Mouse (Mus musculus) hindbrain, embryonic 15.5 days (tissue): ENCODE measurements at regions not wholly inside any gene's neighbourhood (a gene's known extent, or its start where the extent isn't known, plus 50 kb on each side); places are given as distances from the start of the nearest gene placed in this dataset.

ENCODE experiments used
- ATAC-seq: fragments of 200-750 bp; cut with Nextera tagmentation; 2 replicates; pipeline ENCODE4 v1.8.0; 2017; ENCODE audit warnings: low read depth, moderate number of reproducible peaks, moderate TSS enrichment; ENCODE audit not compliant: low FRiP score
- H3K27ac ChIP-seq: fragments of 300-500 bp; sonication (generic); replicated peaks from 2 replicates; pipeline ENCODE4 v1.5.1; 2015; ENCODE audit warnings: mild to moderate bottlenecking, inconsistent platforms
- H3K27me3 ChIP-seq: fragments of 300-500 bp; sonication (generic); 2 replicates; pipeline ENCODE4 v1.6.1; 2015; ENCODE audit warnings: control low read depth, inconsistent platforms
- H3K36me3 ChIP-seq: fragments of 300-500 bp; sonication (generic); 2 replicates; pipeline ENCODE4 v1.6.1; 2015; ENCODE audit warnings: control low read depth, inconsistent platforms
- H3K4me1 ChIP-seq: fragments of 300-500 bp; sonication (generic); replicated peaks from 2 replicates; pipeline ENCODE4 v1.6.1; 2015; ENCODE audit warnings: control low read depth, inconsistent platforms
- H3K4me2 ChIP-seq: fragments of 300-500 bp; sonication (generic); 2 replicates; pipeline ENCODE4 v1.6.1; 2015; ENCODE audit warnings: moderate library complexity, mild to moderate bottlenecking, inconsistent platforms
- H3K4me3 ChIP-seq: fragments of 300-500 bp; sonication (generic); 2 replicates; pipeline ENCODE4 v1.5.1; 2015; ENCODE audit warnings: mild to moderate bottlenecking, inconsistent platforms
- H3K9ac ChIP-seq: fragments of 300-500 bp; sonication (generic); 2 replicates; pipeline ENCODE4 v1.6.1; 2015; ENCODE audit warnings: inconsistent platforms
- H3K9me3 ChIP-seq: fragments of 300-500 bp; sonication (generic); 2 replicates; pipeline ENCODE4 v1.6.1; 2016; ENCODE audit warnings: control low read depth, inconsistent platforms
- WGBS: fragments of 180-500 bp; shearing (Covaris S2); methylation state at CpG from one replicate; pipeline ENCODE4 v1.1.7; 2015; 5-methylcytosine and 5-hydroxymethylcytosine counted together

- no peak for ATAC-seq
- Histone ChIP-seq H3K9ac (no peak overlapping the region), H3K27me3 (no peaks in the 10 kb centered on the region), H3K4me1 (peaks cover 6% of the 10 kb centered on the region; the same call in 1 of the 2 replicates), H3K4me3 (no peak overlapping the region), H3K36me3 (no peaks in the 10 kb centered on the region), H3K4me2 (no peak overlapping the region), H3K9me3 (no peaks in the 10 kb centered on the region), H3K27ac (no peak overlapping the region)
- WGBS, result 76% methylated on average over 7 of the region's 7 CpGs
These were observed 52.0 kb upstream of the Trp53i11 start for GRCm38 (mm10) chr2:93135324-93135723.

DNA sequence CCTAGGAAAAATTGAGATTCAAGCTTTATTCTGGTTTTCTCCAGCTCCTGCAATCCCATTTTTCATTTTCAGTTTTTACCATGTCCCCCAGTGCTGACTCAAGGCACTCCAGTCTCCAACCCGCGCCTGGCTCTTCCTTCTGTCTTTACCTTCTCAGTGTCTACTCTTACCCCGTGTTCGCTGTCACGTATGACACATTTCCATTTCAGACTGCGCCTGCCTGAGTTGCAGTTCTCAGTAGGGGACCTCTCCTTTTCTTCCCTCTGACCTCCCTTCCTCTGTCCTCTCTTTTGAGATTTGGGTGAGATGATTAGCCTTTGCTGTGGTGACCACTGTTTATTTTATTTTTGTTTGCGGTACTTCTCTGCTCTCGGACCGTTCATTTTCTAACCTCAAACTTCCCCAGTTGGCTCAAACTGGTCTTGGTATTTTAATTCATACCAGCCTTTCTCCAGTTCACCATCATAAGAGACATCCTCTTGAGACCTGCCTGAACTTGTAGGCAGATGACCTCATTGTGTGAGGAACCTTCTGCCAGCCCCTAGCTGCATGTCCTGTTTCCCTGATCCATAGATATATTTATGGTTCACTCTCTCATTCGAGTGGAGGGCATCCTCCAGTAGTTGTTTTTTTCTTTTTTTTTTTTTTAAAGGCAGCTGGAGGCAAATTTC, 53.9 kb upstream of the Trp53i11 start:
- Histone ChIP-seq H3K4me1 (peaks cover 6% of the 10 kb centered on the region; the same call in 1 of the 2 replicates), H3K27ac (no peak overlapping the region), H3K4me2 (no peak overlapping the region), H3K36me3 (no peaks in the 10 kb centered on the region), H3K4me3 (no peak overlapping the region), H3K27me3 (no peaks in the 10 kb centered on the region), H3K9me3 (no peaks in the 10 kb centered on the region), H3K9ac (no peak overlapping the region)
- 84% methylated on average over 10 of the region's 10 CpGs for WGBS
- no peak for ATAC-seq

GRCm38 (mm10) chr2:93131825-93132623, 55.3 kb upstream of the Trp53i11 start:
- WGBS, result 32% methylated on average over 9 of the region's 9 CpGs
- H3K36me3 ChIP-seq, result no peaks in the 10 kb centered on the region
- H3K4me1 ChIP-seq, result peaks cover 6% of the 10 kb centered on the region; the same call in 1 of the 2 replicates
- no peak overlapping the region for H3K4me3 ChIP-seq
- no peaks in the 10 kb centered on the region for H3K9me3 ChIP-seq
- H3K4me2 ChIP-seq, result no peak overlapping the region
- H3K27ac ChIP-seq, result 0 out of 2 replicates have a peak overlapping the region, but pooled peaks have one; percentile 10
- no peak overlapping the region for H3K9ac ChIP-seq
- ATAC-seq, result 0 out of 2 replicates have a peak, but pooled peaks have one; percentile 32
- no peaks in the 10 kb centered on the region for H3K27me3 ChIP-seq

DNA sequence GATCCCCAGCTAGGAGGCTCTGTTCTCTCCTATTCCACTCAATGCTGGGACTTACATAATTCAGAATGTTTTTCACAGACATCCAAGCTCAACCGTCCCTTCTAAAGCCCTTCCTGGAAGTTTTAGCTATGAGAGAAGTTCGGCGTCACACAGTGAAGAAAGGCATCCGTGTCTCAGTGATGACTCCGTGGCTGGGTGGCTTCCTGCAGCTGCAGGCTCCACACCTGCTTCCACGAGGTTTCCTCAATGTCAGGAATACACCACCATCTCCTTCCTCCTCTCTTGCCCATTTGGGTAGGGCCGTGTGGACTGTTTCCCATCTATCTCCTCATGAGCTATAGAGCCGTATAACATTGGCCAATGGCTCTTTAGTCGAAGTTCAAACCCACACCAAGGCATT, 56.1 kb upstream of the Trp53i11 start:
- WGBS, result 87% methylated on average over 9 of the region's 9 CpGs

DNA sequence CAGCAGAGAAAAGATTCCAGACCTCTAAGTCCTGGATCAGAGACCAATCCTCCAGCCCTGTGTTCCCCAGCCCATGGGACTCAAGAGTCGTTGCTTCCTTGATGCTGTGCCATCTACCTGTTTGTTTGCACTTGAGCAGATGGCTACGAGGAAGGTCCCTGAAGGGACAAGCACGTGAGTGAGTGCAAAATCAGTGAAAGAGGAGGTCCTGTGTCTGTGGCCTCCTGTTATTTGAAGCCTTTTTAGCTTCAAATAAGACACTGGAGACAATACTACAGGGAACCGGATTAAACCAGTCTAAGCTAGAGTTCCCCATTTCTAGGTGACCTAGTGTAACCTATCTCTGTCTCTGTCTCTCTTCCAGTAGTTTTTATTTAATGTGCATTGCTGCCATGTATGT, 58.2 kb upstream of the Trp53i11 start:
- H3K9me3 ChIP-seq, result no peaks in the 10 kb centered on the region
- ATAC-seq, result no peak
- WGBS, result 47% methylated on average over 4 of the region's 4 CpGs

More for the DNA sequence above, 56.1 kb upstream of the Trp53i11 start:
- H3K4me1 ChIP-seq, result peaks cover 13% of the 10 kb centered on the region
- no peaks in the 10 kb centered on the region for H3K27me3 ChIP-seq
- H3K9ac ChIP-seq, result no peak overlapping the region
- H3K9me3 ChIP-seq, result no peaks in the 10 kb centered on the region
- no peak for ATAC-seq
- H3K27ac ChIP-seq, result no peak overlapping the region
- H3K4me2 ChIP-seq, result no peak overlapping the region
- no peaks in the 10 kb centered on the region for H3K36me3 ChIP-seq
- H3K4me3 ChIP-seq, result no peak overlapping the region

GRCm38 (mm10) chr2:93126595-93127165, 60.7 kb upstream of the Trp53i11 start:
- H3K4me1 ChIP-seq, result peaks cover 19% of the 10 kb centered on the region
- 0 out of 2 replicates have a peak, but pooled peaks have one; percentile 16 for ATAC-seq
- H3K27ac ChIP-seq, result peak overlapping the region; percentile 49; the same call in 1 of the 2 replicates
- H3K4me2 ChIP-seq, result no peak overlapping the region
- H3K27me3 ChIP-seq, result no peaks in the 10 kb centered on the region
- H3K9me3 ChIP-seq, result no peaks in the 10 kb centered on the region
- no peaks in the 10 kb centered on the region for H3K36me3 ChIP-seq
- 45% methylated on average over 7 of the region's 7 CpGs for WGBS
- H3K9ac ChIP-seq, result no peak overlapping the region
- no peak overlapping the region for H3K4me3 ChIP-seq

More for the DNA sequence above, 58.2 kb upstream of the Trp53i11 start:
- Histone ChIP-seq H3K27me3 (no peaks in the 10 kb centered on the region), H3K27ac (no peak overlapping the region), H3K4me2 (no peak overlapping the region), H3K36me3 (no peaks in the 10 kb centered on the region), H3K4me3 (no peak overlapping the region), H3K9ac (no peak overlapping the region), H3K4me1 (peaks cover 13% of the 10 kb centered on the region)

GRCm38 (mm10) chr2:93126112-93126511, 61.2 kb upstream of the Trp53i11 start:
- ATAC-seq, result peak; percentile 36; the same call in 1 of the 2 replicates
- Histone ChIP-seq H3K9me3 (no peaks in the 10 kb centered on the region), H3K4me1 (peaks cover 21% of the 10 kb centered on the region), H3K27me3 (no peaks in the 10 kb centered on the region), H3K27ac (peak overlapping the region; percentile 49; the same call in 1 of the 2 replicates), H3K36me3 (no peaks in the 10 kb centered on the region), H3K9ac (no peak overlapping the region), H3K4me2 (no peak overlapping the region), H3K4me3 (no peak overlapping the region)
- 31% methylated on average over 7 of the region's 7 CpGs for WGBS

DNA sequence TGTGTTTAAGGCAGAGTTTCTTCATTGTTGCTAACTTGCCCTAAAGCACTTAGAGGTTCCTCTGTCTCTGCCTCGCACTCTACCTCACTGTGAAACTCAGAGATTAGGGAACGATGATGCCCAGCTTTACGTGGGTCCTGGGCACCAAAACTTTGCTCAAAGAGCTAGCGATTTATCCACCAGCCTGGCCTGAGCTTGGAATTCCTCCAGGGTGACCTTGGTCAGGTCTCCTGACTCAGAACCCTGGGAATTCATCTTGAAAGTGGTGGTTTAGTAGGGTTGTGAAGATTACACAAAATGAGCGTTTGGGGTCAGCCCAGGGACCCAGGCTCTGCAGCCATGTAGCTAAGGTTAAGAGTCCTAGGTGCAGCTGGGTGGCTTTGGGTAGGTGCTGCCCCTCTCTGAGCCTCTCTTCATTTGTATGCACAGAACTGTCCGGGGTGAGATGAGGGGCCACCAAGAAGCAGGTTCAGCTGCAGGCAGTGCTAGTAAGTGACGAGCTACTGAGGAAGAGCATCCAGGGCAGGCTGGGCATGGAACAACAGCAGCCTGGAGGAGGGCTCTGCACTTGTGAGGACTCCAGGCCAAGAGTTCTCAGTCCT, 62.4 kb upstream of the Trp53i11 start:
- Histone ChIP-seq H3K4me1 (peaks cover 21% of the 10 kb centered on the region), H3K4me2 (no peak overlapping the region), H3K4me3 (no peak overlapping the region), H3K36me3 (no peaks in the 10 kb centered on the region), H3K27me3 (no peaks in the 10 kb centered on the region), H3K27ac (no peak overlapping the region), H3K9me3 (no peaks in the 10 kb centered on the region), H3K9ac (no peak overlapping the region)
- no peak for ATAC-seq
- WGBS, result 88% methylated on average over 7 of the region's 7 CpGs

DNA sequence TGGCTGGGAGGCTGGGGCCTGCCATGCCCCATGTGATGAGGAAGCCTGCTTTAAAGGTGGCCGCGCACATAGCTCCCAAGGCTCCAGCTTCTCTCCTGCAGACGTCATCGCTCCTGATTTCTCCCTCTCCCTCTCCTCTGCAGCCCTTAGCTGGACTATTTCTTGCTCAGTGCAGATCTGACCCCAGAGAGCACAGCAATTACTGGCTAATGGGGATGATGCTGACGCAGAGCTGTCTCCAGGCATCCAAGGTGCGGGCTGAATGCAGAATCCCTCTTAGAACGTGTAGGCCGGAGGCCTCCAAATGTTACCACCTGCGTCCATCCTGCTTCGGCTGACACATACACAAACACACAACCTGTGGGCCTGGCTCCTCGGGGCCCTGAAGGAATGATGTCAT, 63.5 kb upstream of the Trp53i11 start:
- Histone ChIP-seq H3K4me1 (peaks cover 31% of the 10 kb centered on the region), H3K9ac (no peak overlapping the region), H3K27ac (0 out of 2 replicates have a peak overlapping the region, but pooled peaks have one; percentile 15), H3K27me3 (no peaks in the 10 kb centered on the region), H3K4me3 (no peak overlapping the region), H3K36me3 (no peaks in the 10 kb centered on the region), H3K9me3 (no peaks in the 10 kb centered on the region), H3K4me2 (no peak overlapping the region)
- WGBS, result 54% methylated on average over 11 of the region's 11 CpGs
- peak; percentile 24; the same call in 1 of the 2 replicates for ATAC-seq

DNA sequence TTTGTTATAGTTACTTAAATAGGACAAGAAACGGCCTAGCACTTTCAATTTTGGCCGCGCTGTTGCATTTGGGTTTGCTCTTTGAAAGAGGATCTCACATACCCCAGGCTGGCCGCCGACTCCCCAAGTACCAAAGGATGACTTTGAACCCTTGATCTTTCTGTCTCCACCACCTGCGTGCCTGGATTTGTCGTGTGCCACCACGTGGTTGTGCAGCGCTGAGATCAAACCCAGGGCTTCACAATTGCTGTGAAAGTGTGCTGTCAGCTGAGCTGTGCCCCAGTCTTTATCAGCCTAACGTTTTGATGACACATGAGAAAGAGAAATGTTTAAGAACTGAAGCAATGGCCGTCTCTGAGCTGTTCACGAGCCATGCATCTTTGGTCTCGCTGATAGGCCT, 67.0 kb upstream of the Trp53i11 start:
- no peak overlapping the region for H3K4me2 ChIP-seq
- no peaks in the 10 kb centered on the region for H3K9me3 ChIP-seq
- H3K27ac ChIP-seq, result no peak overlapping the region
- peaks cover 26% of the 10 kb centered on the region for H3K4me1 ChIP-seq
- no peak for ATAC-seq
- no peaks in the 10 kb centered on the region for H3K36me3 ChIP-seq
- no peak overlapping the region for H3K4me3 ChIP-seq
- 83% methylated on average over 13 of the region's 13 CpGs for WGBS
- no peak overlapping the region for H3K9ac ChIP-seq
- no peaks in the 10 kb centered on the region for H3K27me3 ChIP-seq

DNA sequence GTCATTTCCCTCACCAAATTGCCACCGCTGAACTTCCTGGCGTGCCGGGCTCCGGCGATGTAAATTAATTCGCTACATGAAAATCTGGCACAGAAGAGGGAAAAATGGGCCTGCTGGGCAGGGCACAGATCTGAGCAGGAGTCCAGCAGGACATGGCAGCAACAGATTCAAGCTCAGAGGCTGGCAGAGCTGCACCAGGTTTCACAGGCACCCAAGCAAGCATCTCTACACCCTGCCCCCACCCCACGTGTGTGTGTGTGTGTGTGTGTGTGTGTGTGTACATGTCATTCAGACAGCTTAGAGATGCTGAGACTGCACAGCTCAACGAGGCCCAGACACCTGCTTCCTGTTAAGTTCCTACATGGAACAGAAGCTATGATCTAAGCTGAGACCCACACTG, 68.3 kb upstream of the Trp53i11 start:
- WGBS, result 49% methylated on average over 8 of the region's 8 CpGs
- no peak overlapping the region for H3K27ac ChIP-seq
- H3K4me2 ChIP-seq, result no peak overlapping the region
- no peak overlapping the region for H3K4me3 ChIP-seq
- H3K36me3 ChIP-seq, result no peaks in the 10 kb centered on the region
- peaks cover 25% of the 10 kb centered on the region for H3K4me1 ChIP-seq
- ATAC-seq, result 0 out of 2 replicates have a peak, but pooled peaks have one; percentile 32
- no peaks in the 10 kb centered on the region for H3K9me3 ChIP-seq
- H3K9ac ChIP-seq, result no peak overlapping the region
- H3K27me3 ChIP-seq, result no peaks in the 10 kb centered on the region
